Mouse (Mus musculus) hindbrain, embryonic 11.5 days (tissue): ENCODE data around the gene Iqce. TPM values are rescaled to one million over a fixed set of nuclear protein-coding genes. Genes with fewer than 3 reads are reported as not detected.
A peak's percentile ranks its signal among the peaks of the same experiment; 100 is the strongest.

Experiments used
- ATAC-seq: fragments of 200-750 bp; cut with Nextera tagmentation; 2 replicates; pipeline ENCODE4 v1.8.0; 2017; ENCODE audit warnings: mild to moderate bottlenecking, moderate TSS enrichment, moderate library complexity; ENCODE audit not compliant: low FRiP score
- DNase-seq: peaks from one replicate; pipeline ENCODE4 v3.0.0-alpha.2; 2015; ENCODE audit warnings: low spot score
- H3K27ac ChIP-seq: fragments of 300-500 bp; sonication (generic); 2 replicates; pipeline ENCODE4 v1.5.1; 2014; ENCODE audit warnings: mild to moderate bottlenecking, low read depth, low read length
- H3K27me3 ChIP-seq: fragments of 300-500 bp; sonication (generic); 2 replicates; pipeline ENCODE4 v1.6.1; 2014; ENCODE audit warnings: mild to moderate bottlenecking, low read length, moderate library complexity, mixed read lengths; ENCODE audit not compliant: control insufficient read depth, insufficient read depth
- H3K36me3 ChIP-seq: fragments of 300-500 bp; sonication (generic); 2 replicates; pipeline ENCODE4 v1.6.1; 2014; ENCODE audit warnings: mild to moderate bottlenecking, low read length, moderate library complexity, mixed read lengths; ENCODE audit not compliant: control insufficient read depth, insufficient read depth
- H3K4me1 ChIP-seq: fragments of 300-500 bp; sonication (generic); replicated peaks from 2 replicates; pipeline ENCODE4 v1.6.1; 2014; ENCODE audit warnings: low read length, mixed read lengths; ENCODE audit not compliant: control insufficient read depth, insufficient read depth
- H3K4me2 ChIP-seq: fragments of 300-500 bp; sonication (generic); replicated peaks from 2 replicates; pipeline ENCODE4 v1.6.1; 2014; ENCODE audit warnings: mild to moderate bottlenecking, low read depth, low read length
- H3K4me3 ChIP-seq: fragments of 300-500 bp; sonication (generic); 2 replicates; pipeline ENCODE4 v1.5.1; 2014; ENCODE audit warnings: low read depth, low read length
- H3K9ac ChIP-seq: fragments of 300-500 bp; sonication (generic); 2 replicates; pipeline ENCODE4 v1.6.1; 2014; ENCODE audit warnings: low read depth, low read length
- H3K9me3 ChIP-seq: fragments of 300-500 bp; sonication (generic); 2 replicates; pipeline ENCODE4 v1.6.1; 2016; ENCODE audit warnings: low read length; ENCODE audit not compliant: control insufficient read depth
- WGBS: fragments of 180-500 bp; shearing (Covaris S2); extraction: QIAGEN DNeasy Blood & Tissue Kit; methylation state at CpG from one replicate; pipeline ENCODE4 v1.1.7; 2014; 5-methylcytosine and 5-hydroxymethylcytosine counted together
- polyA plus RNA-seq: library from polyadenylated mRNA; unstranded; fragments of >200 nt; fragmentation: Nextera tagmentation; extraction: Ambion mirVana; gene quantifications from 2 replicates; pipeline ENCODE4 v1.2.1, GENCODE M21; 2014

Iqce gene
- 15.1 and 16.8 TPM in 2 replicates for polyA plus RNA-seq

- H3K4me3 ChIP-seq = peak within 1 kb of the TSS; percentile 75
- peaks cover 6% of the 10 kb centered on the region; the same call in 1 of the 2 replicates for H3K4me1 ChIP-seq
- peak within 1 kb of the TSS; percentile 80 for H3K4me2 ChIP-seq
- H3K9ac ChIP-seq = peak within 1 kb of the TSS; percentile 84
- peak within 1 kb of the TSS; percentile 64 for H3K27ac ChIP-seq
- WGBS = under 1% methylated on average over 33 of the region's 33 CpGs
- H3K9me3 ChIP-seq = no peaks in the 10 kb centered on the region
- H3K27me3 ChIP-seq = no peaks in the 10 kb centered on the region
- ATAC-seq (peak; percentile 55), DNase-seq (peak; percentile 97)
- H3K36me3 ChIP-seq = no peaks in the 10 kb centered on the region
Observed at GRCm38 (mm10) chr5:140702103-140702513, at the start of gene Iqce. TSS of gene Iqce (minus strand) at chr5:140702378.

- WGBS = 0% methylated on average over 1 of the region's 2 CpGs
- Histone ChIP-seq H3K9me3 (no peaks in the 10 kb centered on the region), H3K27me3 (no peaks in the 10 kb centered on the region), H3K36me3 (no peaks in the 10 kb centered on the region), H3K4me2 (no peak overlapping the region), H3K9ac (no peak overlapping the region), H3K27ac (no peak overlapping the region), H3K4me1 (no peaks in the 10 kb centered on the region), H3K4me3 (no peak overlapping the region)
- ATAC-seq (no peak), DNase-seq (peak; percentile 44)
Observed at GRCm38 (mm10) chr5:140750925-140751324, 48.7 kb upstream of the Iqce start.

GRCm38 (mm10) chr5:140749062-140749875 lies 47.1 kb upstream of the Iqce start:
- 23% methylated on average over 12 of the region's 12 CpGs for WGBS
- no peaks in the 10 kb centered on the region for H3K9me3 ChIP-seq
- no peaks in the 10 kb centered on the region for H3K27me3 ChIP-seq
- peak overlapping the region; percentile 57 for H3K9ac ChIP-seq
- DNase-seq = peak; percentile 82
- no peak overlapping the region for H3K27ac ChIP-seq
- ATAC-seq = peak; percentile 75
- H3K4me1 ChIP-seq = no peaks in the 10 kb centered on the region
- peak overlapping the region; percentile 25 for H3K4me2 ChIP-seq
- no peaks in the 10 kb centered on the region for H3K36me3 ChIP-seq
- peak overlapping the region; percentile 22; the same call in 1 of the 2 replicates for H3K4me3 ChIP-seq

- no peaks in the 10 kb centered on the region for H3K27me3 ChIP-seq
- H3K4me3 ChIP-seq = no peak overlapping the region
- no peaks in the 10 kb centered on the region for H3K4me1 ChIP-seq
- no peak overlapping the region for H3K27ac ChIP-seq
- no peaks in the 10 kb centered on the region for H3K9me3 ChIP-seq
- no peak for ATAC-seq
- H3K36me3 ChIP-seq = no peaks in the 10 kb centered on the region
- no peak overlapping the region for H3K4me2 ChIP-seq
- no peak for DNase-seq
- 77% methylated on average over 10 of the region's 10 CpGs for WGBS
- no peak overlapping the region for H3K9ac ChIP-seq
Observed at GRCm38 (mm10) chr5:140748425-140748824, 46.2 kb upstream of the Iqce start.

- no peaks in the 10 kb centered on the region for H3K27me3 ChIP-seq
- H3K4me1 ChIP-seq = no peaks in the 10 kb centered on the region
- H3K9ac ChIP-seq = no peak overlapping the region
- ATAC-seq (no peak), DNase-seq (peak; percentile 19)
- no peaks in the 10 kb centered on the region for H3K36me3 ChIP-seq
- H3K27ac ChIP-seq = no peak overlapping the region
- 29% methylated on average over 12 of the region's 12 CpGs for WGBS
- H3K9me3 ChIP-seq = no peaks in the 10 kb centered on the region
- H3K4me2 ChIP-seq = no peak overlapping the region
- no peak overlapping the region for H3K4me3 ChIP-seq
Observed at GRCm38 (mm10) chr5:140743706-140744131, 41.5 kb upstream of the Iqce start.

GRCm38 (mm10) chr5:140741877-140742276 lies 39.7 kb upstream of the Iqce start:
- H3K4me2 ChIP-seq = no peak overlapping the region
- H3K4me3 ChIP-seq = no peak overlapping the region
- H3K27me3 ChIP-seq = no peaks in the 10 kb centered on the region
- no peaks in the 10 kb centered on the region for H3K36me3 ChIP-seq
- no peak overlapping the region for H3K27ac ChIP-seq
- H3K9ac ChIP-seq = no peak overlapping the region
- ATAC-seq = no peak
- no peaks in the 10 kb centered on the region for H3K9me3 ChIP-seq
- no peak for DNase-seq
- no peaks in the 10 kb centered on the region for H3K4me1 ChIP-seq

- H3K27ac ChIP-seq = no peak overlapping the region
- WGBS = 76% methylated on average over 11 of the region's 11 CpGs
- no peak overlapping the region for H3K4me3 ChIP-seq
- peaks cover 6% of the 10 kb centered on the region for H3K27me3 ChIP-seq
- ATAC-seq = no peak
- no peak overlapping the region for H3K4me2 ChIP-seq
- no peaks in the 10 kb centered on the region for H3K36me3 ChIP-seq
- DNase-seq = no peak
- no peaks in the 10 kb centered on the region for H3K9me3 ChIP-seq
- H3K4me1 ChIP-seq = no peaks in the 10 kb centered on the region
- H3K9ac ChIP-seq = no peak overlapping the region
Observed at GRCm38 (mm10) chr5:140741040-140741439, 38.9 kb upstream of the Iqce start.

- H3K9ac ChIP-seq = no peak overlapping the region
- no peak overlapping the region for H3K27ac ChIP-seq
- ATAC-seq = no peak
- peaks cover 4% of the 10 kb centered on the region; the same call in 1 of the 2 replicates for H3K4me1 ChIP-seq
- H3K9me3 ChIP-seq = no peaks in the 10 kb centered on the region
- H3K4me3 ChIP-seq = no peak overlapping the region
- no peak for DNase-seq
- H3K36me3 ChIP-seq = no peaks in the 10 kb centered on the region
- peaks cover 13% of the 10 kb centered on the region for H3K27me3 ChIP-seq
- WGBS = 79% methylated on average over 12 of the region's 12 CpGs
- H3K4me2 ChIP-seq = no peak overlapping the region
Observed at GRCm38 (mm10) chr5:140739813-140740212, 37.6 kb upstream of the Iqce start.

- Histone ChIP-seq H3K4me2 (no peak overlapping the region), H3K9me3 (no peaks in the 10 kb centered on the region), H3K9ac (no peak overlapping the region), H3K4me3 (no peak overlapping the region), H3K36me3 (no peaks in the 10 kb centered on the region), H3K27me3 (peaks cover 16% of the 10 kb centered on the region), H3K4me1 (peaks cover 4% of the 10 kb centered on the region; the same call in 1 of the 2 replicates), H3K27ac (no peak overlapping the region)
- no peak for ATAC-seq
- no peak for DNase-seq
- WGBS = 18% methylated on average over 13 of the region's 13 CpGs
Observed at GRCm38 (mm10) chr5:140736166-140736565, 34.0 kb upstream of the Iqce start.
